Mouse (Mus musculus): Measurements from ENCODE around the gene Zdhhc1. TPM values are rescaled to one million over a fixed set of nuclear protein-coding genes. Genes with fewer than 3 reads are reported as not detected.

The Zdhhc1 gene
- 4.9 TPM for polyA plus RNA-seq (2017; shearing (Covaris generic))

DNA sequence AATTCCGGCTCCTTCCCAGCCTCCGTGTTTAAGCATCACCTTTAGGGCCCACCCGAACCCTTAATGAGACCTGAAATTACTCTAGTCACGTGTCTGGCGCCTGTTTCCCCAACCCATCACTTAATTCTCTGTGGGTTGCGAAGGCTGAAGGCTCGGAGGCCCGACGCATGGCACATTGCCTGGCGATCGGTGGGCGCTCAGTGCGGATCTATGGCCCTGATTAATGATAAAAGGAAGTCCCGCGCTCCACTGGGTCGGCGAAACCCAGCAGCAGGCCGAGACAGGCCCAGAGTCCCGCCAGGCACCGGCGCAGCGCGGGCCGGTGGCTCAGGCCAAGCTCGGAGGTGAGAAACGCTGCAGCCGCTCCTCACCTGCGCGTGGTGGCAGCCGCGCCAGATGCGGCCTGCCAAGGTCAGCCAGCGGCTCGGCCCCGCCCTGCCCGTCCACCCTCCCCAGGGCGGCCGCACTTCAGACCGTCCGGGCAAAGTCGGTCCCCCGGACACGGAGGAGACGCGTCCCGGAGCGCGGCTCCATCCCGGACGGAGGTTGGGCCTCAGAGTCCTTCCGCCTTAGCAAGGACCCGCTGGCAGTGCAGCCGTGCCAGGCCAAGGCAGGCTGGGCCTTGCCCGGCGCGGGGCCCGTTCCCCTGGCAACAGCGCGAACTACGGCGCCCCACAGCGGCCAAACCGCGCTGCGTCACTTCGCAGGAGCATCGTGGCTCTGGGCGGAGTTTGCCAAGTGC, at the start of gene Zdhhc1:
Gene Zdhhc1 (minus strand): TSS at position 464 of the 742 bp plus-strand sequence.

DNA sequence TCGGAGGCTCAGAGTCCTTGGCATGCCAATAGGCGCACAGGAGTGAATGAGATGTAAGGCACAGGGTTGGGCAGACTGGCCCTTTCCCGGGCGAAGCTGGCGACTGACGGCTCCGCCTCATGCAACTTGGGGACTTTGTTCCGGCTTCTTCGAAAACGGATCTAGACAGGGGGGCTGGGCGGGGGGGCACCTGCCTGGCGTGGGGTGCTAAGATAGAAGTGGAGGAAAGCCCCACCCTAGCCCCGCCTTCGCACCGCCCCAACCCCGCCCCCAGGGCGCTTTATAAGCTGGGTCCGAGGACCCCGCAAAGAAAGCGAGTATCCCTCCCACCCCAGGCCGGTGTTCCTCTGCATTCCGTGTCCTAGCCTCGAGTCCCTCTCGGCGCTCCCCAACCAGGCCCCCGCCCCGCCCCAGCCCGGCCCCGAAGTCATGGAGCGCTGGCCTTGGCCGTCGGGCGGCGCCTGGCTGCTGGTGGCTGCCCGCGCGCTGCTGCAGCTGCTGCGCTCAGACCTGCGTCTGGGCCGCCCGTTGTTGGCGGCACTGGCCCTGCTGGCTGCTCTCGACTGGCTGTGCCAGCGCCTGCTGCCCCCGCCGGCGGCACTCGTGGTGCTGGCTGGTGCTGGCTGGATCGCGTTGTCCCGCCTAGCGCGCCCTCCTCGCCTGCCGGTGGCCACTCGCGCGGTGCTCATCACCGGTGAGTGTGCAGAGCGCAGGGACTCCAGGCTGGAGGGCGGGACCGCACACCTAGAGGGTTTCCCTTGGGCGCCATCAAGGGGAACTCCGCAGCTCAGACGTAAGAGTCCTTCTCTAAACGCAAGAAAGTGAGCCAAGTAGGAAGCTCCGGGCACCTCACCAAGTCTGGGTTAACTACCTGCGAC, 22.0 kb upstream of the Zdhhc1 start, which contains the start of gene Hsd11b2:
Gene Hsd11b2 (plus strand): TSS at position 320 of the 878 bp plus-strand sequence.

DNA sequence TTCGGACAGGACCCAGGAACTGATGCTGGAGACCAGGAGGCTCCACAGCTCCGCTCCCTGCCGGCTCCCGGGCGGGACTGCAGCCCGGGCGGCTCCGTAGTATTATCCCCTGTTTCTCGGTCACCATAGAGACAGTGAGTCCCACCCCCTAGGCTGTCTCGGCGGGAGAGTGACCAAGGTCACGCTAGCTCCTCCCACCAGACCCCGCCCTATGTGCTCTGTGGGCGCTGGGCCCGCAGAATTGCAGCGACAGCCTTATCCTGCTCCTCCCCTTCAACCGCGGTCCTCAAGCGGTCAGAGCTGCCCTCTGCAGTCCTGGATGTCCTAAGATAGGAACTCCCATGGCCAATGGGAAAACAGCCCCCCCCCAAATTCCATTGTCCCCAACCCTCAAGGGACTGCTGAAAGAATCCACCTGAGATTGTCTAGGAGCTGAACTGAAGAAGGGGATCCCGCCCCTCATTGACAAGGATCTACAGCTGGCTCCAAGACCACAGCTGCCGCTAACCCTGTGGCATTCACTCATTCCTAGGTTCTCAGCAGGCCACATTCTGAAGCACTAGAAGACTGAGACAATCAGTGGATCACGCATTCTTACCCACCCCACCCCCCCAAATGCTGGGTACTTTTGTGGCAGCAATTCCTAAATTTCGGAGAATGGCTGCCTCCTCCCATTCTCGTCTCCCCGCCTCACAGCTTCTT, 25.2 kb downstream of the Zdhhc1 start, which contains the start of gene Tppp3:
Gene Tppp3 (minus strand): TSS at position 213 of the 702 bp plus-strand sequence.

Other genes with a start within 250 kb of the Zdhhc1 start
- gene B3gnt9, start 241.7 kb downstream of the Zdhhc1 start, polyA plus RNA-seq (2017; shearing (Covaris generic)) = 0.55 TPM
- gene Tradd, start 232.3 kb downstream of the Zdhhc1 start, polyA plus RNA-seq (2017; shearing (Covaris generic)) = 40.0 TPM
- 9.9 TPM for gene Fbxl8, start 232.3 kb downstream of the Zdhhc1 start, polyA plus RNA-seq (2017; shearing (Covaris generic))
- gene Hsf4, start 227.1 kb downstream of the Zdhhc1 start, polyA plus RNA-seq (2017; shearing (Covaris generic)) = not detected
- not detected for gene Nol3, start 220.8 kb downstream of the Zdhhc1 start, polyA plus RNA-seq (2017; shearing (Covaris generic))
- 2.1 TPM for gene 4931428F04Rik, start 207.0 kb downstream of the Zdhhc1 start, polyA plus RNA-seq (2017; shearing (Covaris generic))
- gene Exoc3l, start 200.8 kb downstream of the Zdhhc1 start, polyA plus RNA-seq (2017; shearing (Covaris generic)) = 1.8 TPM
- gene E2f4, start 199.2 kb downstream of the Zdhhc1 start, polyA plus RNA-seq (2017; shearing (Covaris generic)) = 112 TPM
- gene Elmo3, start 191.3 kb downstream of the Zdhhc1 start, polyA plus RNA-seq (2017; shearing (Covaris generic)) = 4.2 TPM
- gene Lrrc29, start 170.6 kb downstream of the Zdhhc1 start, polyA plus RNA-seq (2017; shearing (Covaris generic)) = 1.9 TPM
- 62.3 TPM for gene Tmem208, start 170.5 kb downstream of the Zdhhc1 start, polyA plus RNA-seq (2017; shearing (Covaris generic))
- gene Fhod1, start 148.9 kb downstream of the Zdhhc1 start, polyA plus RNA-seq (2017; shearing (Covaris generic)) = 1.6 TPM
- gene Slc9a5, start 148.1 kb downstream of the Zdhhc1 start, polyA plus RNA-seq (2017; shearing (Covaris generic)) = 0.11 TPM
- gene Plekhg4, start 123.6 kb downstream of the Zdhhc1 start, polyA plus RNA-seq (2017; shearing (Covaris generic)) = not detected
- not detected for gene Kctd19, start 83.4 kb downstream of the Zdhhc1 start, polyA plus RNA-seq (2017; shearing (Covaris generic))
- not detected for gene Lrrc36, start 83.3 kb downstream of the Zdhhc1 start, polyA plus RNA-seq (2017; shearing (Covaris generic))
- gene Tppp3, start 25.4 kb downstream of the Zdhhc1 start, polyA plus RNA-seq (2017; shearing (Covaris generic)) = not detected
- 0.19 TPM for gene Hsd11b2, start 21.9 kb upstream of the Zdhhc1 start, polyA plus RNA-seq (2017; shearing (Covaris generic))
- gene Atp6v0d1, start 69.1 kb upstream of the Zdhhc1 start, polyA plus RNA-seq (2017; shearing (Covaris generic)) = 92.5 TPM
- 20.5 TPM for gene Ripor1, start 108.4 kb upstream of the Zdhhc1 start, polyA plus RNA-seq (2017; shearing (Covaris generic))
- gene Ctcf, start 139.7 kb upstream of the Zdhhc1 start, polyA plus RNA-seq (2017; shearing (Covaris generic)) = 194 TPM
- gene Agrp, start 140.5 kb upstream of the Zdhhc1 start, polyA plus RNA-seq (2017; shearing (Covaris generic)) = not detected
- 129 TPM for gene Carmil2, start 189.4 kb upstream of the Zdhhc1 start, polyA plus RNA-seq (2017; shearing (Covaris generic))
- gene Acd, start 204.2 kb upstream of the Zdhhc1 start, polyA plus RNA-seq (2017; shearing (Covaris generic)) = 78.6 TPM
- gene Pard6a, start 204.2 kb upstream of the Zdhhc1 start, polyA plus RNA-seq (2017; shearing (Covaris generic)) = 16.1 TPM
- 0.42 TPM for gene 4933405L10Rik, start 210.8 kb upstream of the Zdhhc1 start, polyA plus RNA-seq (2017; shearing (Covaris generic))
- 1.1 TPM for gene Enkd1, start 211.3 kb upstream of the Zdhhc1 start, polyA plus RNA-seq (2017; shearing (Covaris generic))